Mouse (Mus musculus) CH12.LX (cell line): ENCODE data around the gene Btbd9.

Source experiments
- BHLHE40 ChIP-seq: IDR thresholded peaks from 2 replicates; pipeline ENCODE4 v1.6.1; 2011; ENCODE audit warnings: mild to moderate bottlenecking, low read depth, low read length, improper control_type of control experiment
- MAFK ChIP-seq: IDR thresholded peaks from 2 replicates; pipeline ENCODE4 v1.6.1; 2011; ENCODE audit warnings: low read length, improper control_type of control experiment; ENCODE audit not compliant: insufficient replicate concordance
- NELFE ChIP-seq: IDR thresholded peaks from 2 replicates; pipeline ENCODE4 v1.6.1; 2011; ENCODE audit warnings: low read depth, low read length, improper control_type of control experiment
- NRF1 ChIP-seq: IDR thresholded peaks from 2 replicates; pipeline ENCODE4 v1.6.1; 2014; ENCODE audit warnings: low read depth, mild to moderate bottlenecking, inconsistent platforms, low read length, improper control_type of control experiment, moderate library complexity
- POLR2A ChIP-seq: IDR thresholded peaks from 2 replicates; pipeline ENCODE4 v1.6.1; 2011; ENCODE audit warnings: low read depth, mild to moderate bottlenecking, improper control_type of control experiment, low read length

GRCm38 (mm10) chr17:30328924-30329323 lies 247.4 kb downstream of the Btbd9 start:
- TF ChIP-seq NELFE (no peak), POLR2A (no peak), MAFK (no peak), BHLHE40 (no peak), NRF1 (no peak)
